In the genomic region with DNA sequence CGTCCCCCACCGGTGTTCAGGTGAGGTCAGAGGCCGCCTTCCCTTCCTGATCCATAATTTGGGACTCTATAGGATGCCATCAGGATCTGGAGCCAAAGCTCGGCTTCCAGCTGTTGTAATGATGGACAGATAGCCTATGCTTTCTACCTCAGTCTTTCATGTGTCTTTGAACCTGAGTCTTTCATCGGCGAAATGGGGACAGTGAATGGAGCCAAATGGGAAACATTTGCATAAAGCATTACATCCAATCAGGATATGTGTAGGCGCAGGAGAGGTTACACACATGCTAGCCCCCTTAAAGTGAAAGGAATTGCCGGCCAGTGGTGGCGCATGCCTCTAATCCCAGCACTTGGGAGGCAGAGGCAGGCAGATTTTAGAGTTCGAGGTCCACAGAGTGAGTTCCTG, we compare ENCODE assay signal across 8 mouse cellular contexts. TPM values are rescaled to one million over a fixed set of nuclear protein-coding genes. Genes with fewer than 3 reads are reported as not detected.
DNase-seq lines count a peak whose midpoint lies in the region; ATAC-seq and TF ChIP-seq lines count a peak whose summit lies in the region.

No protein-coding gene starts in this region.

- H3K4me3 ChIP-seq in heart, embryonic 14.5 days (ENCODE audit: control insufficient read depth in 1 of 2, insufficient read depth in 1 of 2, low read depth in 1 of 2, low read length in 2 of 2): peak overlapping the region; percentile 63 to 65
- peak overlapping the region; percentile 86 to 98 for H3K4me3 ChIP-seq in ES-E14 (ENCODE audit: insufficient read depth in 1 of 2, low read depth in 1 of 2, low read length in 2 of 2, poor library complexity in 1 of 2, severe bottlenecking in 1 of 2)
- peak overlapping the region; percentile 68 for H3K4me3 ChIP-seq in intestine, postnatal 0 days (ENCODE audit: low read depth, low read length)
- peak overlapping the region; percentile 74 for H3K4me3 ChIP-seq in midbrain, embryonic 13.5 days (replicated peaks)

- TF ChIP-seq CTCF in intestine, postnatal 0 days (IDR thresholded peaks at IDR 0.05; ENCODE audit: low read depth): peak; percentile 46

- peak overlapping the region; percentile 71 to 75 for H3K27ac ChIP-seq in heart, embryonic 14.5 days (replicated peaks in 1 of 2; ENCODE audit: control insufficient read depth in 1 of 2, insufficient read depth in 1 of 2, low read depth in 2 of 2, low read length in 2 of 2)
- H3K27ac ChIP-seq in ES-E14 (ENCODE audit: insufficient read depth, low read depth, low read length, poor library complexity, severe bottlenecking): peak overlapping the region; percentile 99
- peak overlapping the region; percentile 55 for H3K27ac ChIP-seq in intestine, postnatal 0 days (ENCODE audit: low read depth, low read length)
- H3K27ac ChIP-seq in midbrain, embryonic 13.5 days: peak overlapping the region; percentile 93

- H3K27me3 ChIP-seq in heart, embryonic 14.5 days (ENCODE audit: control insufficient read depth, insufficient read depth, low read length): no peaks in the 10 kb centered on the region
- no peaks in the 10 kb centered on the region for H3K27me3 ChIP-seq in intestine, postnatal 0 days (replicated peaks; ENCODE audit: control insufficient read depth, insufficient read depth, low read length)
- H3K27me3 ChIP-seq in midbrain, embryonic 13.5 days: no peaks in the 10 kb centered on the region

- no peaks in the 10 kb centered on the region for H3K9me3 ChIP-seq in heart, embryonic 14.5 days (ENCODE audit: control insufficient read depth, low read length)
- H3K9me3 ChIP-seq in ES-E14 (ENCODE audit: control insufficient read depth, insufficient read depth, low read depth, low read length): no peaks in the 10 kb centered on the region
- no peaks in the 10 kb centered on the region for H3K9me3 ChIP-seq in intestine, postnatal 0 days (ENCODE audit: control insufficient read depth)
- no peaks in the 10 kb centered on the region for H3K9me3 ChIP-seq in midbrain, embryonic 13.5 days

- WGBS in heart, embryonic 14.5 days: 1% methylated on average over 10 of the region's 10 CpGs
- WGBS in intestine, postnatal 0 days: 2% methylated on average over 10 of the region's 10 CpGs
- WGBS in midbrain, embryonic 13.5 days: 3% methylated on average over 10 of the region's 10 CpGs

- peak overlapping the region; percentile 79 for H3K9ac ChIP-seq in heart, embryonic 14.5 days (ENCODE audit: low read length)
- H3K9ac ChIP-seq in ES-E14 (ENCODE audit: insufficient read depth, low read depth, low read length, poor library complexity, severe bottlenecking): peak overlapping the region; percentile 99
- peak overlapping the region; percentile 65 for H3K9ac ChIP-seq in intestine, postnatal 0 days (ENCODE audit: low read depth, low read length)
- H3K9ac ChIP-seq in midbrain, embryonic 13.5 days (replicated peaks): peak overlapping the region; percentile 77

- in situ Hi-C loops in ES-E14 (cut with MboI; ENCODE audit: low sequenced_read_pairs in 2 of 2, unreplicated experiment in 2 of 2): no loop called here

- intact Hi-C loops in heart, postnatal 36 days (cut with DNase I): loop anchor here (1.0 kb wide), 1 partner anchor 18 kb away; the partner anchor contains the start of gene Zswim3

- peak overlapping the region; percentile 67 for H3K4me2 ChIP-seq in heart, embryonic 14.5 days (ENCODE audit: low read length)
- H3K4me2 ChIP-seq in intestine, postnatal 0 days (replicated peaks; ENCODE audit: low read depth): peak overlapping the region; percentile 87
- H3K4me2 ChIP-seq in midbrain, embryonic 13.5 days (replicated peaks): peak overlapping the region; percentile 58

- peaks cover 53% of the 10 kb centered on the region for H3K36me3 ChIP-seq in heart, embryonic 14.5 days (ENCODE audit: control insufficient read depth, insufficient read depth, low read length)
- peaks cover 48% of the 10 kb centered on the region for H3K36me3 ChIP-seq in ES-E14 (ENCODE audit: control insufficient read depth, insufficient read depth, low read length, poor library complexity, severe bottlenecking)
- peaks cover 54% of the 10 kb centered on the region for H3K36me3 ChIP-seq in intestine, postnatal 0 days (ENCODE audit: control insufficient read depth, insufficient read depth)
- peaks cover 61% of the 10 kb centered on the region for H3K36me3 ChIP-seq in midbrain, embryonic 13.5 days

- 0 out of 4 replicates have a peak, but pooled peaks cover 0 to 4% of the 10 kb centered on the region in 2 experiments for H3K4me1 ChIP-seq in heart, embryonic 14.5 days (ENCODE audit: control insufficient read depth in 2 of 2, insufficient read depth in 2 of 2, low read length in 2 of 2)
- H3K4me1 ChIP-seq in ES-E14 (ENCODE audit: control insufficient read depth in 2 of 2, insufficient read depth in 2 of 2, low read length in 2 of 2, poor library complexity in 1 of 2): peaks cover 6 to 34% of the 10 kb centered on the region in 2 experiments
- no peaks in the 10 kb centered on the region for H3K4me1 ChIP-seq in intestine, postnatal 0 days (replicated peaks; ENCODE audit: control insufficient read depth, insufficient read depth, low read length)
- peaks cover 23% of the 10 kb centered on the region for H3K4me1 ChIP-seq in midbrain, embryonic 13.5 days (replicated peaks)

- no peak for DNase-seq in heart, postnatal 36 days
- DNase-seq in ES-E14 (ENCODE audit: low read depth, low spot score): no peak
- DNase-seq in right cerebral cortex, postnatal 25 days: no peak
- no peak for DNase-seq in layer of hippocampus, postnatal 25 days (ENCODE audit: extremely low spot score in 1 of 2, low spot score in 1 of 2)

- ATAC-seq in heart, embryonic 14.5 days (ENCODE audit: insufficient number of reproducible peaks, insufficient read depth, low FRiP score, low read depth): peak; percentile 57
- peak; percentile 33 for ATAC-seq in erythroblast, adult 5-6 weeks (replicated peaks; ENCODE audit: low FRiP score, poor library complexity, severe bottlenecking)
- peak; percentile 41 for ATAC-seq in intestine, postnatal 0 days
- ATAC-seq in midbrain, embryonic 13.5 days: peak; percentile 72

TF ChIP-seq in ES-E14, 5 proteins besides CTCF, POLR2A, EP300 and RAD21 (continues in another document):
- TF ChIP-seq ZC3H11A (IDR thresholded peaks at IDR 0.05; ENCODE audit: borderline replicate concordance, low read depth, low read length) (no peak), CHD2 (IDR thresholded peaks at IDR 0.05; ENCODE audit: low read depth, low read length) (no peak), MAFK (IDR thresholded peaks at IDR 0.05; ENCODE audit: insufficient read depth, low read depth, low read length) (no peak), ZNF384 (IDR thresholded peaks at IDR 0.05; ENCODE audit: low read depth, low read length) (no peak)

RNA-seq across cellular contexts. Expression of gene Zswim1, which starts 0.7 kb away (rescaled TPM):
- polyA plus RNA-seq in heart, embryonic 14.5 days (2014; fragmentation: Nextera tagmentation; extraction: Ambion mirVana): 8.6 TPM in 2 replicates
- 1 to 10 TPM; 4.2 to 4.5 TPM for total RNA-seq in heart, postnatal 36 days (2021)
- total RNA-seq in ES-E14 (2012; rRNA removed): 21.5 and 22.6 TPM in 2 replicates
- total RNA-seq in erythroblast, adult 5-6 weeks (2015; ENCODE audit: low replicate concordance): 1.5 and 2.1 TPM in 2 replicates
- total RNA-seq in erythroblast, adult 5-6 weeks (2017; ENCODE audit: low replicate concordance): 0.60 and 1.1 TPM in 2 replicates
- polyA plus RNA-seq in intestine, postnatal 0 days (2015; fragmentation: Nextera tagmentation; extraction: Ambion mirVana): 7.0 and 7.6 TPM in 2 replicates
- polyA plus RNA-seq in midbrain, embryonic 13.5 days (2015; fragmentation: Nextera tagmentation; extraction: Ambion mirVana): 25.4 and 25.8 TPM in 2 replicates
- 10 to 100 TPM; 22.7 to 22.9 TPM for total RNA-seq in layer of hippocampus, postnatal 25 days (2021)

RNA-seq across cellular contexts. Expression of gene Spata25, which starts 5.2 kb away (rescaled TPM):
- polyA plus RNA-seq in heart, embryonic 14.5 days (2014; fragmentation: Nextera tagmentation; extraction: Ambion mirVana): not detected in 2 replicates
- total RNA-seq in heart, postnatal 36 days (2021): under 1 TPM; 0.46 to 0.78 TPM
- total RNA-seq in ES-E14 (2012; rRNA removed): 0.95 and 1.1 TPM in 2 replicates
- not detected in 2 replicates for total RNA-seq in erythroblast, adult 5-6 weeks (2015; ENCODE audit: low replicate concordance)
- total RNA-seq in erythroblast, adult 5-6 weeks (2017; ENCODE audit: low replicate concordance): not detected in 2 replicates
- polyA plus RNA-seq in intestine, postnatal 0 days (2015; fragmentation: Nextera tagmentation; extraction: Ambion mirVana): not detected in 2 replicates
- not detected in 2 replicates for polyA plus RNA-seq in midbrain, embryonic 13.5 days (2015; fragmentation: Nextera tagmentation; extraction: Ambion mirVana)
- total RNA-seq in layer of hippocampus, postnatal 25 days (2021): not detected

RNA-seq across cellular contexts. Expression of gene Ctsa, which starts 9.5 kb away (rescaled TPM):
- 178 TPM in 2 replicates for polyA plus RNA-seq in heart, embryonic 14.5 days (2014; fragmentation: Nextera tagmentation; extraction: Ambion mirVana)
- 100 to 1,000 TPM; 103 to 106 TPM for total RNA-seq in heart, postnatal 36 days (2021)
- 103 and 216 TPM in 2 replicates for total RNA-seq in ES-E14 (2012; rRNA removed)
- 26.8 and 36.1 TPM in 2 replicates for total RNA-seq in erythroblast, adult 5-6 weeks (2015; ENCODE audit: low replicate concordance)
- 33.5 and 39.9 TPM in 2 replicates for total RNA-seq in erythroblast, adult 5-6 weeks (2017; ENCODE audit: low replicate concordance)
- polyA plus RNA-seq in intestine, postnatal 0 days (2015; fragmentation: Nextera tagmentation; extraction: Ambion mirVana): 1,079 and 1,142 TPM in 2 replicates
- polyA plus RNA-seq in midbrain, embryonic 13.5 days (2015; fragmentation: Nextera tagmentation; extraction: Ambion mirVana): 92.0 and 94.2 TPM in 2 replicates
- 100 to 1,000 TPM in 1 of 2 experiments, 10 to 100 TPM in 1; 93.3 to 106 TPM for total RNA-seq in layer of hippocampus, postnatal 25 days (2021)

RNA-seq across cellular contexts. Expression of gene Neurl2, which starts 10.1 kb away (rescaled TPM):
- polyA plus RNA-seq in heart, embryonic 14.5 days (2014; fragmentation: Nextera tagmentation; extraction: Ambion mirVana): 54.6 and 55.1 TPM in 2 replicates
- total RNA-seq in heart, postnatal 36 days (2021): 10 to 100 TPM; 46.2 to 51.4 TPM
- 3.6 TPM in 2 replicates for total RNA-seq in ES-E14 (2012; rRNA removed)
- total RNA-seq in erythroblast, adult 5-6 weeks (2015; ENCODE audit: low replicate concordance): not detected in 2 replicates
- 1.4 TPM in 1 of 2 replicates, not detected in the other for total RNA-seq in erythroblast, adult 5-6 weeks (2017; ENCODE audit: low replicate concordance)
- polyA plus RNA-seq in intestine, postnatal 0 days (2015; fragmentation: Nextera tagmentation; extraction: Ambion mirVana): 4.6 and 5.7 TPM in 2 replicates
- polyA plus RNA-seq in midbrain, embryonic 13.5 days (2015; fragmentation: Nextera tagmentation; extraction: Ambion mirVana): 4.7 TPM in 2 replicates
- total RNA-seq in layer of hippocampus, postnatal 25 days (2021): 1 to 10 TPM; 3.4 to 4.6 TPM

RNA-seq across cellular contexts. Expression of gene Zswim3, which starts 18.3 kb away (rescaled TPM):
- 5.4 and 5.9 TPM in 2 replicates for polyA plus RNA-seq in heart, embryonic 14.5 days (2014; fragmentation: Nextera tagmentation; extraction: Ambion mirVana)
- total RNA-seq in heart, postnatal 36 days (2021): 1 to 10 TPM; 2.5 to 2.7 TPM
- 6.4 and 7.0 TPM in 2 replicates for total RNA-seq in ES-E14 (2012; rRNA removed)
- 0.58 and 1.9 TPM in 2 replicates for total RNA-seq in erythroblast, adult 5-6 weeks (2015; ENCODE audit: low replicate concordance)
- 2.0 and 4.5 TPM in 2 replicates for total RNA-seq in erythroblast, adult 5-6 weeks (2017; ENCODE audit: low replicate concordance)
- 3.7 and 4.2 TPM in 2 replicates for polyA plus RNA-seq in intestine, postnatal 0 days (2015; fragmentation: Nextera tagmentation; extraction: Ambion mirVana)
- 15.2 and 15.5 TPM in 2 replicates for polyA plus RNA-seq in midbrain, embryonic 13.5 days (2015; fragmentation: Nextera tagmentation; extraction: Ambion mirVana)
- total RNA-seq in layer of hippocampus, postnatal 25 days (2021): 1 to 10 TPM; 7.8 to 9.3 TPM
